33 mouse cellular contexts compared by ENCODE assay signal in the genomic region with DNA sequence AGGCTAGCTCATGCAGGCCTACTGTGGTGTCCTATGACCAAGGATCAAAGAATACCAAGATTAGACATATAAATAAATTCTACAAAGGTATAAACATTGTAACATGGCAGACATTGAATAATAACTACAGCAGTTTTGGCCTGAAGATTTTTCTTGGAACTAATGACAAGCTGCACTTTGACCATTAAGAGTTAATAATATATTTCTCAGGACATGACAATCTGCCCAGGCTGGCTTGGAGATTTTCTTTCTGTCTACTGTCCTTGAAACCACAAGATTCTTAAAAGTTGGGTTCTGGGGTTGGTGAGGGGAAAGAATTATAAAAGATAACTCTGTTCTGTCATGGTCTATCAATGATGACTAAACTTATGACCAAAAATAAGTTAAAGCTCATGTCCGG. TPM values are rescaled to one million over a fixed set of nuclear protein-coding genes. Genes with fewer than 3 reads are reported as not detected.
"Had no signal": no experiment of that assay in that cellular context is flagged by ENCODE, and none has a peak within 500 bp of the region (broad histone marks: within the 10 kb centered on the region; RNA-seq: fewer than 3 reads in every experiment).

No protein-coding gene starts in this region.

- H3K36me3 ChIP-seq: heart, embryonic 10.5 days; heart, embryonic 12.5 days; heart, embryonic 13.5 days; heart, embryonic 15.5 days; hindbrain, embryonic 12.5 days; intestine, embryonic 15.5 days had no signal

- ATAC-seq: hindbrain, embryonic 16.5 days; hindbrain, postnatal 0 days; inflammation-experienced regulatory T-cells, adult 6 months; intestine, embryonic 15.5 days; intestine, embryonic 16.5 days; intestine, postnatal 0 days had no signal

- H3K27me3 ChIP-seq: heart, embryonic 12.5 days; heart, embryonic 13.5 days; heart, embryonic 15.5 days; hindbrain, embryonic 12.5 days; hindbrain, embryonic 13.5 days; hindbrain, embryonic 15.5 days; intestine, embryonic 15.5 days had no signal

- DNase-seq: heart, postnatal 10 days; heart, postnatal 14 days; heart, postnatal 36 days; heart, postnatal 4 days; kidney, adult 18-20 months; kidney, postnatal 10 days; kidney, postnatal 14 days; kidney, postnatal 25 days; kidney, postnatal 4 days; layer of hippocampus, adult 9-11 months; layer of hippocampus, postnatal 36 days had no signal

- H3K4me3 ChIP-seq: heart, embryonic 10.5 days; heart, embryonic 12.5 days; heart, embryonic 13.5 days; heart, embryonic 15.5 days; hindbrain, embryonic 10.5 days; hindbrain, embryonic 12.5 days; hindbrain, embryonic 13.5 days; hindbrain, embryonic 15.5 days; intestine, embryonic 15.5 days; layer of hippocampus, adult 2 months; left cerebral cortex, adult 2 months had no signal

- H3K4me1 ChIP-seq: heart, embryonic 12.5 days; heart, embryonic 13.5 days; heart, embryonic 15.5 days had no signal

- H3K9ac ChIP-seq: heart, embryonic 12.5 days; heart, embryonic 13.5 days; heart, embryonic 15.5 days; hindbrain, embryonic 12.5 days; hindbrain, embryonic 13.5 days; hindbrain, embryonic 14.5 days; hindbrain, embryonic 15.5 days; intestine, embryonic 15.5 days had no signal

- H3K4me2 ChIP-seq: heart, embryonic 12.5 days; heart, embryonic 13.5 days; heart, embryonic 15.5 days; hindbrain, embryonic 12.5 days; hindbrain, embryonic 13.5 days; hindbrain, embryonic 14.5 days; hindbrain, embryonic 15.5 days; intestine, embryonic 15.5 days had no signal

- H3K9me3 ChIP-seq: heart, embryonic 10.5 days; heart, embryonic 13.5 days; heart, embryonic 15.5 days; hindbrain, embryonic 10.5 days; hindbrain, embryonic 12.5 days; hindbrain, embryonic 13.5 days; hindbrain, embryonic 15.5 days; intestine, embryonic 15.5 days had no signal

- H3K27ac ChIP-seq: heart, embryonic 10.5 days; heart, embryonic 13.5 days; heart, embryonic 15.5 days; hindbrain, embryonic 10.5 days; hindbrain, embryonic 12.5 days; hindbrain, embryonic 13.5 days; hindbrain, embryonic 14.5 days; hindbrain, embryonic 15.5 days; hindbrain, postnatal 0 days; intestine, embryonic 15.5 days; kidney, postnatal 0 days; layer of hippocampus, adult 2 months; left cerebral cortex, adult 2 months had no signal

RNA-seq across cellular contexts. Expression of a gene that starts 56.1 kb away (rescaled TPM):
- polyA plus RNA-seq: heart, embryonic 10.5 days; heart, embryonic 15.5 days; heart, postnatal 0 days; hindbrain, embryonic 11.5 days; hindbrain, embryonic 12.5 days; hindbrain, embryonic 14.5 days; hindbrain, embryonic 15.5 days; inflammation-experienced regulatory T-cells, adult 6 months; kidney, embryonic 16.5 days; kidney, postnatal 0 days; large intestine, adult 2 months had no signal
